Mouse (Mus musculus) thymus, postnatal 14 days (tissue): ENCODE results near the gene Btbd35f17.
"Not testable (repeated sequence)": the region's sequence is repeated elsewhere in the genome, so short reads cannot be mapped to it uniquely, and the experiment has no call there.

Experiments used
- DNase-seq: peaks from one replicate; pipeline ENCODE4 v3.0.0; 2021

The Btbd35f17 gene

DNA sequence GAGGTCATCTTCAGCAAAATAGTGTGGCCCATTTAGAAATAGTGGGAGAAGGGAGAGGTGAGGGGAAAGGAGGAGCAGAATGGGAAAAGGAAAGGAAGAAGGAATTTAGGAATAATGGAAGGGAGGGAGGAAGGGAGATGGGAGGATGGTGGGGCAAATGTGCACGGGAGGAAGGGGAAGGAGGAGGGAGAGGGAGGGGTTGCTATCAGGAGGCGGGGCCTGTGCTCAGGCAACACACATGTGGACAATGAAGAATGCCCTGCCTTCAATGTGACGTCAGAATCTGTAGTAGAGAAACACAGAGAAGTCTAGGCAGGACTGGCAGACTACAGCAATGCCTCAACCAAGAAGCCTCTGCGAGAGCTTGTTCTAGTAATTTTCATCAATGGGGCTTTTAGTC lies at the start of gene Btbd35f17:
Btbd35f17 (plus strand) TSS at position 301 of the 400 bp plus-strand sequence.
- DNase-seq: not testable (repeated sequence)
